Mouse (Mus musculus) midbrain, postnatal 0 days (tissue): ENCODE results near the gene Gm5930. TPM values are rescaled to one million over a fixed set of nuclear protein-coding genes. Genes with fewer than 3 reads are reported as not detected.
"Not testable (repeated sequence)": the region's sequence is repeated elsewhere in the genome, so short reads cannot be mapped to it uniquely, and the experiment has no call there.

Experiments
- ATAC-seq: fragments of 200-750 bp; cut with Nextera tagmentation; 2 replicates; pipeline ENCODE4 v1.8.0; 2017; ENCODE audit warnings: moderate number of reproducible peaks, mild to moderate bottlenecking, moderate TSS enrichment, moderate library complexity; ENCODE audit not compliant: low FRiP score
- DNase-seq: peaks from one replicate; pipeline ENCODE4 v3.0.0-alpha.2; 2015; ENCODE audit warnings: low spot score
- H3K27ac ChIP-seq: fragments of 300-500 bp; sonication (generic); 2 replicates; pipeline ENCODE4 v1.5.1; 2014; ENCODE audit warnings: low read depth, mild to moderate bottlenecking, low read length, mixed read lengths
- H3K27me3 ChIP-seq: fragments of 300-500 bp; sonication (generic); 2 replicates; pipeline ENCODE4 v1.6.1; 2014; ENCODE audit warnings: low read length, control low read depth, mixed read lengths; ENCODE audit not compliant: insufficient read depth
- H3K36me3 ChIP-seq: fragments of 300-500 bp; sonication (generic); 2 replicates; pipeline ENCODE4 v1.6.1; 2014; ENCODE audit warnings: low read length, control low read depth, mixed read lengths; ENCODE audit not compliant: insufficient read depth
- H3K4me1 ChIP-seq: fragments of 300-500 bp; sonication (generic); 2 replicates; pipeline ENCODE4 v1.6.1; 2014; ENCODE audit warnings: mild to moderate bottlenecking, control low read depth, antibody characterized with exemption, low read length, mixed read lengths; ENCODE audit not compliant: insufficient read depth
- H3K4me2 ChIP-seq: fragments of 300-500 bp; sonication (generic); 2 replicates; pipeline ENCODE4 v1.6.1; 2014; ENCODE audit warnings: low read depth, mild to moderate bottlenecking, low read length, mixed read lengths; ENCODE audit not compliant: poor library complexity, severe bottlenecking
- H3K4me3 ChIP-seq: fragments of 300-500 bp; sonication (generic); 2 replicates; pipeline ENCODE4 v1.5.1; 2014; ENCODE audit warnings: low read depth, mild to moderate bottlenecking, low read length, moderate library complexity
- H3K9ac ChIP-seq: fragments of 300-500 bp; sonication (generic); replicated peaks from 2 replicates; pipeline ENCODE4 v1.6.1; 2014; ENCODE audit warnings: mild to moderate bottlenecking, low read length, moderate library complexity, mixed read lengths; ENCODE audit not compliant: poor library complexity, severe bottlenecking
- H3K9me3 ChIP-seq: fragments of 300-500 bp; sonication (generic); 2 replicates; pipeline ENCODE4 v1.6.1; 2016; ENCODE audit warnings: low read length, control low read depth
- CTCF ChIP-seq: IDR thresholded peaks from 2 replicates; pipeline ENCODE4 v1.5.1; 2016; ENCODE audit warnings: antibody characterized with exemption, mild to moderate bottlenecking
- WGBS: fragments of 180-500 bp; shearing (Covaris S2); extraction: QIAGEN DNeasy Blood & Tissue Kit; methylation state at CpG from one replicate; pipeline ENCODE4 v1.1.7; 2014; 5-methylcytosine and 5-hydroxymethylcytosine counted together
- polyA plus RNA-seq: library from polyadenylated mRNA; unstranded; fragments of >200 nt; fragmentation: Nextera tagmentation; extraction: Ambion mirVana; gene quantifications from 2 replicates; pipeline ENCODE4 v1.2.1, GENCODE M21; 2015
- total RNA-seq: library from RNA; depleted of rRNA; stranded (reverse); fragments of >200 nt; gene quantifications from 2 replicates; pipeline ENCODE4 v1.2.3, GENCODE M21; 2014; rRNA removed

The Gm5930 gene
- total RNA-seq (not detected in 2 replicates), polyA plus RNA-seq (not detected in 2 replicates)

GRCm38 (mm10) chr14:44338484-44338883 lies at the start of gene Gm5930:
TSS of gene Gm5930 (minus strand) at chr14:44338584.
- not testable (repeated sequence) for H3K4me2 ChIP-seq, DNase-seq, H3K9me3 ChIP-seq, H3K27ac ChIP-seq, H3K27me3 ChIP-seq, H3K4me1 ChIP-seq, H3K9ac ChIP-seq, ATAC-seq, H3K4me3 ChIP-seq, H3K36me3 ChIP-seq
- no CpG with 5 or more reads among the region's 2 CpGs for WGBS

GRCm38 (mm10) chr14:44384233-44384632 lies 45.8 kb upstream of the Gm5930 start:
- ATAC-seq, H3K4me2 ChIP-seq, H3K9ac ChIP-seq, H3K27me3 ChIP-seq, H3K27ac ChIP-seq, H3K9me3 ChIP-seq, H3K36me3 ChIP-seq, H3K4me3 ChIP-seq, DNase-seq, H3K4me1 ChIP-seq: not testable (repeated sequence)
- 78% methylated on average over 3 of the region's 4 CpGs for WGBS

- H3K27ac ChIP-seq, H3K9ac ChIP-seq, H3K4me3 ChIP-seq, H3K27me3 ChIP-seq, H3K36me3 ChIP-seq, H3K4me2 ChIP-seq, DNase-seq, H3K4me1 ChIP-seq, H3K9me3 ChIP-seq, ATAC-seq: not testable (repeated sequence)
- 90% methylated on average over 4 of the region's 4 CpGs for WGBS
Measured at GRCm38 (mm10) chr14:44365057-44365456, 26.7 kb upstream of the Gm5930 start, which contains the start of gene Gm8229. TSS of gene Gm8229 (plus strand) at chr14:44365357.

DNA sequence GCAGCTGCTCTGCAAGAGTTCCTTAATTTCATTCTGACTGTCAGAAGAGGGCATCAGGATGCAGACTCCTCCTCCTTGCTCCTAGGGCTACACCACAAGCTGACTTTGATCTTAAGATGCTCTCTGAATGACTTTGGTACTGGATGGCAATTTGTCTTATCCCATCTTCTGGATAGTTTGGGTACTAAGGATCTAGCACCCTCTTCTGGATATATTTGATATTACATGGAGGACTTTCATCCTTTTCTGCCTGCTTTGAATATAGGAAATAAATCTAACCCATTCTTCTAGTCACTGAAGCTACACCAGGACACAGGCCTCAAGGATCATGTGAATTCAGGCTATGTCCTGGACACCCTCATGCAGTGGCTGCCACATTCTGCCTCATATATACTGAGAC lies 23.9 kb upstream of the Gm5930 start:
- peak; percentile 60 for TF ChIP-seq CTCF
- H3K4me2 ChIP-seq, H3K9me3 ChIP-seq, H3K27me3 ChIP-seq, H3K4me1 ChIP-seq, H3K36me3 ChIP-seq, H3K9ac ChIP-seq, H3K27ac ChIP-seq, H3K4me3 ChIP-seq, ATAC-seq: not testable (repeated sequence)
- peak; percentile 1 for DNase-seq

GRCm38 (mm10) chr14:44361416-44361815 lies 23.0 kb upstream of the Gm5930 start:
- H3K27me3 ChIP-seq, H3K9ac ChIP-seq, H3K4me3 ChIP-seq, H3K4me2 ChIP-seq, H3K9me3 ChIP-seq, ATAC-seq, H3K4me1 ChIP-seq, DNase-seq, H3K27ac ChIP-seq, H3K36me3 ChIP-seq: not testable (repeated sequence)
- peak; percentile 61 for TF ChIP-seq CTCF
- WGBS, result 60% methylated on average over 2 of the region's 2 CpGs

DNA sequence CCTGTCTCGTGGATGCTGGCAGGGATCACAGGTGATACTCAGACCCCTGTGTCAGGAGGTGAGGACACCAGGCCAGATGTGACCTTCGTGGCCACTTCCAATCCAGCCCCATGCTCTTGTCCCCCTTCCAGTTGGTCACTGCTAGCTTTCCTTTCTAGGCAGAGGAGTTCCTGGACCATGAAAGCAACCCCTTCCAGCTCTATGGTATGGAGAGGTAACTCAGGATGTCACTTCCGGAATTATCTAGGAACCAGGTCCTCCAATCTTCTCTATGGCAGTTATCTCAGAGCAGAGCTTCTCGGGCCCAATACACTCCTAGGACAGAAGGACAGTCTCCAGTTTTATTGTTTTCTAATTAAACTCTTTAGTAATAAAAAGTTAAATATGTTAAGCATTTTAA lies 26.3 kb downstream of the Gm5930 start:
- DNase-seq, H3K9ac ChIP-seq, H3K36me3 ChIP-seq, H3K4me2 ChIP-seq, H3K4me3 ChIP-seq, H3K27ac ChIP-seq, H3K4me1 ChIP-seq, H3K9me3 ChIP-seq, ATAC-seq, H3K27me3 ChIP-seq: not testable (repeated sequence)
- WGBS, result 81% methylated on average over 3 of the region's 4 CpGs

DNA sequence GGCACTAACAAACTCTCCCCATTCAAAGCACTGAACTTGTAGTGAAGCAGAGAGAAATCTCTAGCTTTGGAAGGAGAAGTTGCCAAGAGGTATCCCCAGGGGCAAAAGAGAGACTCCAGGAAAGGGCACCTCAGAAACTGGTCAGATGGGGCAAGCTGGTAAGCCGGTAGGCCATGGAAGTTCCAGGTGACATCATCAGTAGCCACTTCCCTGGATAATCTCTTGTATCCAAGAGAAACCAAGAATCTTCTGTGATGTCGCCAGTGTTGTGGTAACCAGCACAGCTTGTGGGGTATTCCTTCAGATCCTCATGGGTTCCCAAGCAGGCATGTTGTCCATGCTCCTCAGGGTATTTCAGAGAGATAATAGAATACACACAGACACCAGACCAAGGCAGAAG lies 53.1 kb downstream of the Gm5930 start, which contains the start of gene Gm8220:
Gene Gm8220 (plus strand): TSS at position 301 of the 400 bp plus-strand sequence.
- 92% methylated on average over 2 of the region's 2 CpGs for WGBS

More for the DNA sequence above, 53.1 kb downstream of the Gm5930 start, which contains the start of gene Gm8220:
- not testable (repeated sequence) for ATAC-seq, DNase-seq, H3K4me1 ChIP-seq, H3K27me3 ChIP-seq, H3K9ac ChIP-seq, H3K4me2 ChIP-seq, H3K36me3 ChIP-seq, H3K27ac ChIP-seq, H3K4me3 ChIP-seq, H3K9me3 ChIP-seq

Other genes with a start within 250 kb of the Gm5930 start
- not detected in 2 replicates for gene Ear2, start 235.9 kb downstream of the Gm5930 start, total RNA-seq
- not detected in 2 replicates for gene Ear2, start 235.9 kb downstream of the Gm5930 start, polyA plus RNA-seq
- gene Gm3327, start 214.7 kb downstream of the Gm5930 start, total RNA-seq, result not detected in 2 replicates
- gene Gm3327, start 214.7 kb downstream of the Gm5930 start, polyA plus RNA-seq, result not detected in 2 replicates
- gene Gm8212, start 140.9 kb downstream of the Gm5930 start, total RNA-seq, result not detected in 2 replicates
- 0.13 TPM in 1 of 2 replicates, not detected in the other for gene Gm8212, start 140.9 kb downstream of the Gm5930 start, polyA plus RNA-seq
- not detected in 2 replicates for gene 4930503E14Rik, start 125.3 kb downstream of the Gm5930 start, total RNA-seq
- not detected in 2 replicates for gene 4930503E14Rik, start 125.3 kb downstream of the Gm5930 start, polyA plus RNA-seq
- not detected in 2 replicates for gene Gm8220, start 53.0 kb downstream of the Gm5930 start, total RNA-seq
- not detected in 2 replicates for gene Gm8220, start 53.0 kb downstream of the Gm5930 start, polyA plus RNA-seq
- 0.24 TPM in 1 of 2 replicates, not detected in the other for gene Gm8229, start 26.8 kb upstream of the Gm5930 start, total RNA-seq
- gene Gm8229, start 26.8 kb upstream of the Gm5930 start, polyA plus RNA-seq, result not detected in 2 replicates
- not detected in 2 replicates for gene Gm3371, start 72.1 kb upstream of the Gm5930 start, total RNA-seq
- gene Gm3371, start 72.1 kb upstream of the Gm5930 start, polyA plus RNA-seq, result not detected in 2 replicates
- gene Gm8232, start 95.1 kb upstream of the Gm5930 start, total RNA-seq, result not detected in 2 replicates
- gene Gm8232, start 95.1 kb upstream of the Gm5930 start, polyA plus RNA-seq, result not detected in 2 replicates
- gene BC061237, start 153.9 kb upstream of the Gm5930 start, total RNA-seq, result 0.44 TPM in 1 of 2 replicates, not detected in the other
- not detected in 2 replicates for gene BC061237, start 153.9 kb upstream of the Gm5930 start, polyA plus RNA-seq
- gene Gm17093, start 179.7 kb upstream of the Gm5930 start, total RNA-seq, result not detected in 2 replicates
- not detected in 2 replicates for gene Gm17093, start 179.7 kb upstream of the Gm5930 start, polyA plus RNA-seq
- gene Gm8247, start 244.6 kb upstream of the Gm5930 start, total RNA-seq, result not detected in 2 replicates
- gene Gm8247, start 244.6 kb upstream of the Gm5930 start, polyA plus RNA-seq, result not detected in 2 replicates